ENCODE assay signal across 8 mouse cellular contexts in genomic region chr14:73553122-73553696, GRCm38 (mm10). TPM values are rescaled to one million over a fixed set of nuclear protein-coding genes. Genes with fewer than 3 reads are reported as not detected.
A peak's percentile ranks its signal among the peaks of the same experiment; 100 is the strongest.
DNase-seq lines count a peak whose midpoint lies in the region; ATAC-seq and TF ChIP-seq lines count a peak whose summit lies in the region.

No protein-coding gene starts in this region.

- WGBS in liver, adult 2 months: under 1% methylated on average over 10 of the region's 10 CpGs
- WGBS in neural tube, embryonic 14.5 days: under 1% methylated on average over 10 of the region's 10 CpGs

- peak overlapping the region; percentile 77 for H3K4me2 ChIP-seq in neural tube, embryonic 14.5 days (ENCODE audit: low read depth, low read length)

- peaks cover 22% of the 10 kb centered on the region for H3K4me1 ChIP-seq in liver, adult 2 months (ENCODE audit: control insufficient read depth, insufficient read depth, low read length)
- peaks cover 6% of the 10 kb centered on the region for H3K4me1 ChIP-seq in neural tube, embryonic 14.5 days (ENCODE audit: control insufficient read depth, insufficient read depth, low read length)

- H3K79me2 ChIP-seq in liver, adult 2 months (ENCODE audit: control insufficient read depth, insufficient read depth, low read length): peaks cover 32% of the 10 kb centered on the region

- DNase-seq in liver, adult 2 months (ENCODE audit: extremely low read depth, low read depth, low spot score): peak; percentile 75
- DNase-seq in liver: no peak
- DNase-seq in c-Kit-positive CD71-positive TER-119-positive erythroid progenitor cells, embryonic 14.5 days (ENCODE audit: low spot score): peak; percentile 18
- DNase-seq in urinary bladder, adult 2 months (ENCODE audit: low spot score): no peak
- no peak for DNase-seq in kidney, postnatal 4 days
- no peak for DNase-seq in left cerebral cortex, adult 18-20 months (ENCODE audit: low spot score in 2 of 2)

- no peaks in the 10 kb centered on the region for H3K27me3 ChIP-seq in liver, adult 2 months (ENCODE audit: control insufficient read depth, insufficient read depth, low read length)
- H3K27me3 ChIP-seq in neural tube, embryonic 14.5 days (ENCODE audit: control insufficient read depth, insufficient read depth, low read length): no peaks in the 10 kb centered on the region

- ATAC-seq in inflammation-experienced regulatory T-cells, adult 6 months: peak; percentile 13
- ATAC-seq in neural tube, embryonic 14.5 days (ENCODE audit: low read depth): no peak; the same call in none of the 2 replicates

- H3K4me3 ChIP-seq in liver, adult 2 months (ENCODE audit: insufficient read depth, low read depth, low read length): peak overlapping the region; percentile 93
- H3K4me3 ChIP-seq in neural tube, embryonic 14.5 days (ENCODE audit: low read depth, low read length): peak overlapping the region; percentile 85

- H3K27ac ChIP-seq in liver, adult 2 months (replicated peaks; ENCODE audit: insufficient read depth, low read depth, low read length): peak overlapping the region; percentile 89
- peak overlapping the region; percentile 60 for H3K27ac ChIP-seq in neural tube, embryonic 14.5 days (ENCODE audit: low read depth, low read length)

- peaks cover 4% of the 10 kb centered on the region; the same call in 1 of the 2 replicates for H3K36me3 ChIP-seq in liver, adult 2 months (ENCODE audit: control insufficient read depth, insufficient read depth, low read length)
- no peaks in the 10 kb centered on the region for H3K36me3 ChIP-seq in neural tube, embryonic 14.5 days (ENCODE audit: control insufficient read depth, insufficient read depth, low read length)

- no peaks in the 10 kb centered on the region for H3K9me3 ChIP-seq in neural tube, embryonic 14.5 days (ENCODE audit: control insufficient read depth, low read length)

- no peak for TF ChIP-seq CTCF in liver, adult 2 months (IDR thresholded peaks at IDR 0.05; ENCODE audit: low read depth, low read length)

- TF ChIP-seq POLR2A in liver, adult 2 months (IDR thresholded peaks at IDR 0.05; ENCODE audit: extremely low read depth, insufficient read depth, low read length): no peak

- H3K9ac ChIP-seq in liver, adult 2 months (ENCODE audit: low read depth, low read length): peak overlapping the region; percentile 97
- peak overlapping the region; percentile 92 for H3K9ac ChIP-seq in neural tube, embryonic 14.5 days (replicated peaks; ENCODE audit: low read depth, low read length)

RNA-seq across cellular contexts. Expression of gene Nudt15, which starts 5.2 kb away (rescaled TPM):
- total RNA-seq in liver, adult 2 months (2014; rRNA removed): 1.1 and 1.2 TPM in 2 replicates
- 0.86 and 0.92 TPM in 2 replicates for polyA plus RNA-seq in liver, adult 2 months (2012; rRNA removed)
- 1 to 10 TPM; 2.0 to 4.4 (median 4.1) TPM for polyA plus RNA-seq in inflammation-experienced regulatory T-cells, adult 6 months (2017; shearing (Covaris generic))
- polyA plus RNA-seq in neural tube, embryonic 14.5 days (2014; fragmentation: Nextera tagmentation; extraction: Ambion mirVana): 10.5 and 14.6 TPM in 2 replicates
- polyA plus RNA-seq in urinary bladder, adult 2 months (2012; rRNA removed): 1.7 and 2.2 TPM in 2 replicates
- 1 to 10 TPM; 5.0 to 5.9 TPM for total RNA-seq in left cerebral cortex, adult 18-20 months (2021)

RNA-seq across cellular contexts. Expression of gene Sucla2, which starts 28.1 kb away (rescaled TPM):
- 137 and 183 TPM in 2 replicates for total RNA-seq in liver, adult 2 months (2014; rRNA removed)
- 36.5 and 38.1 TPM in 2 replicates for polyA plus RNA-seq in liver, adult 2 months (2012; rRNA removed)
- 10 to 100 TPM; 68.3 to 99.9 (median 75.9) TPM for polyA plus RNA-seq in inflammation-experienced regulatory T-cells, adult 6 months (2017; shearing (Covaris generic))
- polyA plus RNA-seq in neural tube, embryonic 14.5 days (2014; fragmentation: Nextera tagmentation; extraction: Ambion mirVana): 139 and 150 TPM in 2 replicates
- polyA plus RNA-seq in urinary bladder, adult 2 months (2012; rRNA removed): 76.3 and 78.1 TPM in 2 replicates
- total RNA-seq in left cerebral cortex, adult 18-20 months (2021): 100 to 1,000 TPM; 150 to 160 TPM

RNA-seq across cellular contexts. Expression of gene Med4, which starts 43.4 kb away (rescaled TPM):
- 10.1 and 11.2 TPM in 2 replicates for total RNA-seq in liver, adult 2 months (2014; rRNA removed)
- polyA plus RNA-seq in liver, adult 2 months (2012; rRNA removed): 6.1 and 6.3 TPM in 2 replicates
- 10 to 100 TPM; 63.4 to 81.8 (median 74.8) TPM for polyA plus RNA-seq in inflammation-experienced regulatory T-cells, adult 6 months (2017; shearing (Covaris generic))
- 79.1 and 80.7 TPM in 2 replicates for polyA plus RNA-seq in neural tube, embryonic 14.5 days (2014; fragmentation: Nextera tagmentation; extraction: Ambion mirVana)
- 30.3 and 35.6 TPM in 2 replicates for polyA plus RNA-seq in urinary bladder, adult 2 months (2012; rRNA removed)
- total RNA-seq in left cerebral cortex, adult 18-20 months (2021): 10 to 100 TPM; 28.3 to 32.3 TPM

Comparison
In these comparisons a context has a peak if more than half of its experiments do, and no peak if none do; other contexts are left out.
1. DNase-seq: peak in liver, adult 2 months (single experiment) and c-Kit-positive CD71-positive TER-119-positive erythroid progenitor cells, embryonic 14.5 days (single experiment); none in liver (single experiment), urinary bladder, adult 2 months (single experiment), kidney, postnatal 4 days (0 of 2) and left cerebral cortex, adult 18-20 months (0 of 2).